Mouse (Mus musculus): ENCODE measurements around the gene Csad.

GRCm38 (mm10) chr15:102230408-102231321 is 26.1 kb upstream of the Csad start:
- no peak for TF ChIP-seq CTCF (IDR thresholded peaks at IDR 0.05; ENCODE audit: control insufficient read depth, insufficient read depth, low read length)
- TF ChIP-seq POLR2A (IDR thresholded peaks at IDR 0.05; ENCODE audit: borderline replicate concordance, control insufficient read depth, low read depth, low read length) = no peak
